Mouse (Mus musculus) G1E (cell line): Measurements from ENCODE around the gene Rpl32.

ENCODE experiments used
- CTCF ChIP-seq: IDR thresholded peaks from 2 replicates; pipeline ENCODE4 v1.5.1; 2012; ENCODE audit warnings: low read depth, low read length, inconsistent platforms, mixed read lengths
- GATA1 ChIP-seq: IDR thresholded peaks from 2 replicates; pipeline ENCODE4 v1.6.1; 2012; ENCODE audit warnings: borderline replicate concordance, low read length, inconsistent platforms, mixed read lengths
- POLR2AphosphoS5 ChIP-seq: IDR thresholded peaks from 2 replicates; pipeline ENCODE4 v1.6.1; 2012; ENCODE audit warnings: low read depth, low read length, inconsistent platforms; ENCODE audit not compliant: insufficient replicate concordance

- TF ChIP-seq CTCF: no peak
- no peak for TF ChIP-seq GATA1
- no peak for TF ChIP-seq POLR2AphosphoS5
Observed at GRCm38 (mm10) chr6:115760982-115761381, 47.6 kb downstream of the Rpl32 start.
